Mouse (Mus musculus): ENCODE measurements around the gene Zfp553. TPM values are rescaled to one million over a fixed set of nuclear protein-coding genes. Genes with fewer than 3 reads are reported as not detected.

Gene Zfp553
- polyA plus RNA-seq (2015; fragmentation: Nextera tagmentation; extraction: Ambion mirVana): 69.3 and 75.4 TPM in 2 replicates

DNA sequence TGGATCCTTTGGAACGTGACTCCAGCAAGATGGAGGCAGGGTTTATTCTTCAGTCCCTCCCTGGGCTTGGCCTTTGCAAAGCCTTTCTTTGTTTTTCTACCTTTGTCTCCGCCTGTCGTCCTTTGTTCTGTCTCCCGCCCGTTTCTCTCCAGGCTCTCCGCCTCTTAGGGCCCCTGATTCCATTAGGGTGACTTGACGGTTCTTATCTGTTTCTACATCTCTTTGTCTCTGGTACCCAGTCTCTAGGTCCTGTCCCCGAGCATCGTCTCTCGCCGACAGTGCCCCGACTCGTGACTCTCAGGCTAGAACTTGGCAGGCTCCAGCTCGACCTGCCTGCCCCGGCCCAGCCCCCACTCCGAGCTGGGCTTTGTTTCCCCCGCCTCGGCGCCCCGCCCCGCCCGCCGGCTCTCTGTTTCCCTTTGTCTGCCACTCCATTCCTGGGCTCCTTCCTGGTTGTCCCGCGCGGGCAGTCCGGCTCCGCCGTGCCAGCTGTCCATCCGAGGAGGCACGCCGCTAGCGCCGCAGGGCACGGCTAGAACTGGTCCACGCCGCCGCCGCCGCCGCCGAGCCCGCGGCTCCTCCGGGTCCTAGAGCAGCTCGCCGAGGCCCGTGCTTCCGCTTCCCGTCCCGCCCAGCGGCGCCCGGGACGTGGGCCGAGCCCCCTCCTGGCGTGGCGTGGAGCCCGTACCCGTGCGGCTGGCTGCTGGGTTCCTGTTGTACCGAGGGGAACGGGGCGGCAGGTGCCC is at the start of gene Zfp553, which contains the start of gene Sept1:
Gene Zfp553 (plus strand): TSS at position 440 of the 746 bp plus-strand sequence.
Gene Sept1 (minus strand): TSS at position 509 of the 746 bp plus-strand sequence.
- ATAC-seq: peak; percentile 95
- Histone ChIP-seq H3K4me3 (replicated peaks) (peak within 1 kb of the TSS; percentile 94), H3K27ac (peak within 1 kb of the TSS; percentile 97), H3K4me2 (replicated peaks) (peak within 1 kb of the TSS; percentile 92), H3K9ac (replicated peaks) (peak within 1 kb of the TSS; percentile 98), H3K36me3 (peaks cover 47% of the 10 kb centered on the region), H3K27me3 (no peaks in the 10 kb centered on the region), H3K9me3 (no peaks in the 10 kb centered on the region), H3K4me1 (replicated peaks) (peaks cover 58% of the 10 kb centered on the region)
- WGBS: under 1% methylated on average over 63 of the region's 64 CpGs

DNA sequence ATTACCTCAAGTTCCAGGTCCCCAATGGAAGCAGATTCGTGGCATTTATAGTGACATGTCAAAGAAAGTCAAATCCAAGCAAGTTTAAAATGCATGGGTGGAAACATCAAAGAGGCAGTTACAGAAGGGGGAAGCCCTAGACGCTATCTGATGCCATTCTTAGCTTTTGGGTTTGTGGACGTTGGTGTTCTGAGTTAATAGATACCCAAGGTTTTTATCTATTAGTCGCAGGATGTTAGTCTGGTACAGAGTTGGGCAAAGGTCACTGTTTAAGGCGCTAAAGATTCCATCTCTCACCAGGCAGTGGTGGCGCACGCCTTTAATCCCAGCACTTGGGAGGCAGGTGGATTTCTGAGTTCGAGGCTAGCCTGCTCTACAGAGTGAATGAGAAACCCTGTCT is 49.5 kb upstream of the Zfp553 start:
- Histone ChIP-seq H3K4me1 (replicated peaks) (no peaks in the 10 kb centered on the region), H3K27me3 (no peaks in the 10 kb centered on the region), H3K9ac (replicated peaks) (no peak overlapping the region), H3K9me3 (no peaks in the 10 kb centered on the region), H3K36me3 (no peaks in the 10 kb centered on the region), H3K4me3 (replicated peaks) (no peak overlapping the region), H3K4me2 (replicated peaks) (no peak overlapping the region), H3K27ac (no peak overlapping the region)
- no peak for ATAC-seq
- 80% methylated on average over 8 of the region's 8 CpGs for WGBS

DNA sequence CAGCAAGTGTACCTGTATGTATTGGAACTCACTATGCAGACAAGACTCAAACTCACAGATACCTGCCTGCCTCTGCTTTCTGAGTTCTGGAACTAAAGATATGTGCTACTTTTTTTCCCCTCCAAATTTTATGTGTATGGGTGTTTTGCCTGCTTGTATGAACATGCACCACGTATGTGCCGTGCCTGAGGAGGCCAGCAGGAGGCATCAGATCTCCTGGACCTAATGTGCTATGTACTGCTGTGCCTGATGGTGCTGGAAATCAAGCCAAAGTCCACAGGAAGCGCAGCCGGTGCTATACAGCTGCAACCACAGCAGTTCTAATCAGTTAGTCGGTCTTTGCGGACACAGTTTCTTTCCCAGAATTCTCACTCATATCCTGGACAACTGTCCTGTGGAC is 49.0 kb upstream of the Zfp553 start:
- H3K9ac ChIP-seq (replicated peaks): no peak overlapping the region
- no peak overlapping the region for H3K27ac ChIP-seq
- WGBS: 85% methylated on average over 6 of the region's 6 CpGs
- H3K27me3 ChIP-seq: no peaks in the 10 kb centered on the region
- no peak overlapping the region for H3K4me2 ChIP-seq (replicated peaks)
- ATAC-seq: no peak
- H3K36me3 ChIP-seq: no peaks in the 10 kb centered on the region
- no peaks in the 10 kb centered on the region for H3K4me1 ChIP-seq (replicated peaks)
- H3K4me3 ChIP-seq (replicated peaks): no peak overlapping the region
- no peaks in the 10 kb centered on the region for H3K9me3 ChIP-seq

DNA sequence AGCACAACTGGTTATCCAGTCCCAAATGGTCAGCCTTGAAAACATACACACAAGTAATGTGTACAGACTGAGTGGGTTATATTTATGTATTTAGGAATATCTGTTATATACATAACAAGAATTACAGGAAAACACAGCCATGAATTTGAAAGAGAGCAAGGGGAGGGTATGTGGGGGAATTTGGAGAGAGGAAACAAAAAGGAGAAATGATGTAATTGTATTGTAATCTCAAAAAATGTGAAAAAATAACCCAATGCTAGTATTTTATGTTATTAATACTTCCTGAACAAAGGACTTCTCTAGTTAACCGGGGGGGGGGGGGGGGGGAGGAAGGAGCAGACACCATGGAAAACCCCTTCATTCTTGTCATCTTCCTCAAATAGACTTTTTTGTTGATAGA is 48.1 kb upstream of the Zfp553 start:
- no peak overlapping the region for H3K4me2 ChIP-seq (replicated peaks)
- no peaks in the 10 kb centered on the region for H3K36me3 ChIP-seq
- no peak overlapping the region for H3K27ac ChIP-seq
- H3K4me1 ChIP-seq (replicated peaks): no peaks in the 10 kb centered on the region
- WGBS: no CpG with 5 or more reads among the region's 1 CpGs
- H3K9ac ChIP-seq (replicated peaks): no peak overlapping the region
- no peak for ATAC-seq
- no peaks in the 10 kb centered on the region for H3K27me3 ChIP-seq
- no peak overlapping the region for H3K4me3 ChIP-seq (replicated peaks)
- no peaks in the 10 kb centered on the region for H3K9me3 ChIP-seq

DNA sequence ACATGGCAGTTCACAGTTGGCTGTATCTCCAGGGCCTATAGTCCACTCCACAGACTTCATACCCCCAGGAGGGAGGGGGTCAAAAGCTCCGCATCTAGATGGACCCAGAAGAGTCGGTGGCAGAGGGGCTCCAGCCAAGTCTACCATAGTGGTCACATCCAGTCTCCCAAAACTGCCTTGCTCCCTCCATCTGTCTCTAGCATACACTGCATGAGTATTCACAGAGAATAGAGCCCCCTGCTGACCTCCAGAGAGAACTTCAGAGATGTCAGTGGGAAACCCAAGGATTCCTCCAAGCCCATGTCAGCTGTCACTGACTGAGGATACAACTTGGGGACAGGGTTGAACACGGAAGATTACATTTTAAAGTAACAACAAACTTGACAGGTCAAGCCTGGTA is 47.3 kb upstream of the Zfp553 start:
- H3K9ac ChIP-seq (replicated peaks): no peak overlapping the region
- H3K36me3 ChIP-seq: peaks cover 3% of the 10 kb centered on the region; the same call in 1 of the 2 replicates
- ATAC-seq: no peak
- H3K4me2 ChIP-seq (replicated peaks): no peak overlapping the region
- no peaks in the 10 kb centered on the region for H3K4me1 ChIP-seq (replicated peaks)
- H3K9me3 ChIP-seq: no peaks in the 10 kb centered on the region
- no peak overlapping the region for H3K4me3 ChIP-seq (replicated peaks)
- no peak overlapping the region for H3K27ac ChIP-seq
- no peaks in the 10 kb centered on the region for H3K27me3 ChIP-seq
- WGBS: 65% methylated on average over 3 of the region's 3 CpGs

DNA sequence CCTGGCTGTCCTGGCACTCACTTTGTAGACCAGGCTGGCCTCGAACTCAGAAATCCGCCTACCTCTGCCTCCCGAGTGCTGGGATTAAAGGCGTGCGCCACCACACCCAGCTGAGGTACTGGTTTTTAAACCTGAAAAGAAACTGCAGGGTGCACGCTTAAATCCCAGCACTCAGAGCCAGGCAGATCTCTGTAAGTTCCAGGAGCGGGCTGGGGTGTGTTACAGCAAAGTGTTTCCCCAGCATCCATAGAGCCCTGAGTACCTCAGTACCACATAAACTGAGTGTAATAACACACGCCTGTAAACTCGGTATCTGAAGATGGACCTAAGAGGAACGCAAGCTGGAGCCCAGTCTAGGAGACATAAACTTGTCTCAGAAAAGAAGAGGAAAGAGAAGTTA is 45.5 kb upstream of the Zfp553 start:
- no peak for ATAC-seq
- Histone ChIP-seq H3K9me3 (no peaks in the 10 kb centered on the region), H3K4me2 (replicated peaks) (no peak overlapping the region), H3K4me1 (replicated peaks) (no peaks in the 10 kb centered on the region), H3K27me3 (no peaks in the 10 kb centered on the region), H3K36me3 (peaks cover 19% of the 10 kb centered on the region), H3K9ac (replicated peaks) (no peak overlapping the region), H3K4me3 (replicated peaks) (no peak overlapping the region), H3K27ac (no peak overlapping the region)
- 66% methylated on average over 10 of the region's 10 CpGs for WGBS

DNA sequence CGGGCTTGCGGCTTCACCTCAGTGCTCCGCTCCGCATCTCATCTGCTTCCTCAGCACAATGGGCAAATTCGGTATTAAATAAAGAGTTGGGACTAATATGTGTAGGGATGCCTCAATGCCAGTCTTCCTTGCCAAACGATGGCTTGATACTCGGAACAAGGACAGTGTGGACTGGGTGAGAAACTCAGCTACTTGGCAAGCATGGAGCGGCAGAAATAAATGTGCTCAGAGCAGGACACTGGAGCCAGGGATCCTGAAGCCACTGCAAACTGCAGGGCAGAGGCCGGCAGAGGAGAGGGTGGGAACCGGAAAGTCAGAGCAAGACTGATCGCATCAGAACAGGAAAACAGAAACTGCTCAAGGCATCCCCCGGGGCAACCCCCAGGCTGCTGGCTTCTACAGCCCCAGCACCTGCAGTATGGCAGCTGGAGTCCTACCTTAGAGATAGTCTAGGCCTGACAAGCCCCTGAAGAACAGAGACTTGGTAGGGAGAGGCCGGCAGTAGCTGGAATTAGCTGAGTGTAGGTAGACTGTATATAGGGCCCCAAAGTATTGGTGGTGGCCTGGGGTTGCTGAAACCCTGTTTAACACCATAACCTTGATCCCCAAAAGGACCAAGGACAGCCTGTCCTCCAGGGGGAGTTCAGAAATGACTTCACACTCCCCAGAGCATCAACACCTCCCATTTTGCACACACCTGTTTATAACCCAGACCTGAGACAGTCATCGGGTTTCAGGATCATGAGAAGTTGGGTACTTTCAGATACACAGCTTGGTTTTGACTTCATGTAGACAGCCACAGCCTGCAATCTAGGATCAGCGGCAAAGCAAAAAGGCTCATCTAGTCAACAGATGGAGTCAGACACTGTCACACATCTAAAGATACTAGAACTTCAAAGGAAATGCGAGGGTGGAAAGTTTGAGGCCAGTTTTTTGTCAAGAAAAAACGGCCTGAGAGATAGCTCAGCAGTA is 44.3 kb upstream of the Zfp553 start:
- no peak for ATAC-seq
- Histone ChIP-seq H3K4me3 (replicated peaks) (no peak overlapping the region), H3K9me3 (no peaks in the 10 kb centered on the region), H3K27me3 (no peaks in the 10 kb centered on the region), H3K9ac (replicated peaks) (no peak overlapping the region), H3K4me1 (replicated peaks) (peaks cover 6% of the 10 kb centered on the region; the same call in 1 of the 2 replicates), H3K36me3 (peaks cover 31% of the 10 kb centered on the region), H3K27ac (no peak overlapping the region), H3K4me2 (replicated peaks) (no peak overlapping the region)
- 87% methylated on average over 17 of the region's 17 CpGs for WGBS

GRCm38 (mm10) chr7:127190672-127191071 is 42.2 kb upstream of the Zfp553 start:
- Histone ChIP-seq H3K4me3 (replicated peaks) (no peak overlapping the region), H3K9ac (replicated peaks) (no peak overlapping the region), H3K36me3 (peaks cover 44% of the 10 kb centered on the region), H3K27ac (no peak overlapping the region), H3K4me1 (replicated peaks) (peaks cover 22% of the 10 kb centered on the region), H3K27me3 (no peaks in the 10 kb centered on the region), H3K9me3 (no peaks in the 10 kb centered on the region), H3K4me2 (replicated peaks) (no peak overlapping the region)
- ATAC-seq: no peak
- WGBS: 85% methylated on average over 6 of the region's 6 CpGs

- Histone ChIP-seq H3K27me3 (no peaks in the 10 kb centered on the region), H3K9ac (replicated peaks) (no peak overlapping the region), H3K36me3 (peaks cover 57% of the 10 kb centered on the region), H3K9me3 (no peaks in the 10 kb centered on the region), H3K4me1 (replicated peaks) (peaks cover 33% of the 10 kb centered on the region), H3K27ac (no peak overlapping the region), H3K4me3 (replicated peaks) (no peak overlapping the region), H3K4me2 (replicated peaks) (no peak overlapping the region)
- no peak for ATAC-seq
- 93% methylated on average over 5 of the region's 5 CpGs for WGBS
Observed at GRCm38 (mm10) chr7:127192989-127193388, 39.9 kb upstream of the Zfp553 start.

DNA sequence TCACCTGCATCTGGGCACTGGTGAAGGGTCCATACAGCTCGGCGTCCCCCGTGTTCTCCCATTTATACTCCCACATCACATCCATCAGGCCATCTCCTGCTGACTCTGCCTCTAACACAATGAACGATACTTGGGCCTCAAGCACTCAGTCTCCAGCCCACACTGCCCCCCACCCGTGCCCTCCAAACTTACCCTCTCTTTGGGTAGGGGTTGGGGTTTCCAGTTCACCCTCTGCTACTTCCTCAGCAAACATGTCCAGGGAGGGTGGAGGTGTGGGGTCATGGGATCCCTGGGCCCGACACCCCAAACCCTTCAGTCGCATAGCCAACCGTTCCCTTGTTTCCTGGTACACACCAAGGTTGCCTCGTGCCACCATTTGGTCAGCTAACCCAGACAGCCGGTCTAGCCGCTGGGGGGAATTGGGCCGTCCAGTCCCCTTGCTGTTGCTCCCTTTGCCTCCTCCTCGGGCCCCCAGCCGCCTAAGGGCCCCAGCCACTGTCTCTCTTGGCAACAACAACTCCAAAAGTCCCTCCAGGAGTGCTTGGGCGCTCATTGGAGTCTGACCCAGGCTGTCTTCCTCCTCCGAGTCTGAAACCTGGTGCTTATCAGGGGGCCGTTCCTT is 38.7 kb upstream of the Zfp553 start:
- Histone ChIP-seq H3K4me3 (replicated peaks) (peak overlapping the region; percentile 74), H3K9me3 (no peaks in the 10 kb centered on the region), H3K9ac (replicated peaks) (no peak overlapping the region), H3K36me3 (peaks cover 68% of the 10 kb centered on the region), H3K4me1 (replicated peaks) (peaks cover 33% of the 10 kb centered on the region), H3K27ac (no peak overlapping the region), H3K27me3 (no peaks in the 10 kb centered on the region), H3K4me2 (replicated peaks) (peak overlapping the region; percentile 89)
- WGBS: 94% methylated on average over 17 of the region's 17 CpGs
- ATAC-seq: no peak

GRCm38 (mm10) chr7:127194633-127195029 is 38.2 kb upstream of the Zfp553 start:
- Histone ChIP-seq H3K9ac (replicated peaks) (peak overlapping the region; percentile 83), H3K27me3 (no peaks in the 10 kb centered on the region), H3K36me3 (peaks cover 73% of the 10 kb centered on the region), H3K4me2 (replicated peaks) (peak overlapping the region; percentile 89), H3K27ac (no peak overlapping the region), H3K9me3 (no peaks in the 10 kb centered on the region), H3K4me3 (replicated peaks) (peak overlapping the region; percentile 74), H3K4me1 (replicated peaks) (peaks cover 33% of the 10 kb centered on the region)
- no peak for ATAC-seq
- 89% methylated on average over 7 of the region's 7 CpGs for WGBS
